Mouse (Mus musculus) heart, postnatal 0 days (tissue): ENCODE measurements around the gene Bud13. TPM values are rescaled to one million over a fixed set of nuclear protein-coding genes. Genes with fewer than 3 reads are reported as not detected.
"Not testable (repeated sequence)": the region's sequence is repeated elsewhere in the genome, so short reads cannot be mapped to it uniquely, and the experiment has no call there.

Experiments
- ATAC-seq: fragments of 200-750 bp; cut with Nextera tagmentation; 2 replicates; pipeline ENCODE4 v1.8.0; 2017; ENCODE audit warnings: low read depth, moderate number of reproducible peaks, moderate library complexity; ENCODE audit not compliant: insufficient read depth
- DNase-seq: peaks from one replicate; pipeline ENCODE4 v3.0.0-alpha.2; 2016; ENCODE audit warnings: low spot score
- H3K27ac ChIP-seq: fragments of 300-500 bp; sonication (generic); 2 replicates; pipeline ENCODE4 v1.5.1; 2014; ENCODE audit warnings: low read depth, mild to moderate bottlenecking
- H3K27me3 ChIP-seq: fragments of 300-500 bp; sonication (generic); 2 replicates; pipeline ENCODE4 v1.6.1; 2014; ENCODE audit warnings: low read length, mixed read lengths; ENCODE audit not compliant: control insufficient read depth, insufficient read depth
- H3K36me3 ChIP-seq: fragments of 300-500 bp; sonication (generic); replicated peaks from 2 replicates; pipeline ENCODE4 v1.6.1; 2014; ENCODE audit warnings: low read length, mixed read lengths; ENCODE audit not compliant: control insufficient read depth, insufficient read depth
- H3K4me1 ChIP-seq: fragments of 300-500 bp; sonication (generic); 2 replicates; pipeline ENCODE4 v1.6.1; 2014; ENCODE audit warnings: antibody characterized with exemption; ENCODE audit not compliant: control insufficient read depth, insufficient read depth
- H3K4me2 ChIP-seq: fragments of 300-500 bp; sonication (generic); 2 replicates; pipeline ENCODE4 v1.6.1; 2014; ENCODE audit warnings: low read depth, mild to moderate bottlenecking, low read length, moderate library complexity
- H3K4me3 ChIP-seq: fragments of 300-500 bp; sonication (generic); 2 replicates; pipeline ENCODE4 v1.5.1; 2014; ENCODE audit warnings: low read depth, low read length
- H3K9ac ChIP-seq: fragments of 300-500 bp; sonication (generic); replicated peaks from 2 replicates; pipeline ENCODE4 v1.6.1; 2014; ENCODE audit warnings: low read depth, low read length, mixed read lengths
- H3K9me3 ChIP-seq: fragments of 300-500 bp; sonication (generic); replicated peaks from 2 replicates; pipeline ENCODE4 v1.6.1; 2016; ENCODE audit warnings: low read length; ENCODE audit not compliant: control insufficient read depth
- CTCF ChIP-seq: IDR thresholded peaks from 2 replicates; pipeline ENCODE4 v1.5.1; 2016; ENCODE audit warnings: antibody characterized with exemption, control low read depth, low read depth
- EP300 ChIP-seq: IDR thresholded peaks from 2 replicates; pipeline ENCODE4 v1.6.1; 2016; ENCODE audit warnings: antibody characterized with exemption, low read depth
- WGBS: fragments of 180-500 bp; shearing (Covaris S2); extraction: QIAGEN DNeasy Blood & Tissue Kit; methylation state at CpG from one replicate; pipeline ENCODE4 v1.1.7; 2014; 5-methylcytosine and 5-hydroxymethylcytosine counted together
- polyA plus RNA-seq: library from polyadenylated mRNA; unstranded; fragments of >200 nt; fragmentation: Nextera tagmentation; extraction: Ambion mirVana; gene quantifications from 2 replicates; pipeline ENCODE4 v1.2.1, GENCODE M21; 2015
- total RNA-seq: library from RNA; depleted of rRNA; stranded (reverse); fragments of >200 nt; gene quantifications from 2 replicates; pipeline ENCODE4 v1.2.3, GENCODE M21; 2014; ENCODE audit warnings: low replicate concordance

The Bud13 gene
- total and polyA plus RNA-seq, 2 experiments from 2014 or later, result 7.6 to 12.0 TPM

DNA sequence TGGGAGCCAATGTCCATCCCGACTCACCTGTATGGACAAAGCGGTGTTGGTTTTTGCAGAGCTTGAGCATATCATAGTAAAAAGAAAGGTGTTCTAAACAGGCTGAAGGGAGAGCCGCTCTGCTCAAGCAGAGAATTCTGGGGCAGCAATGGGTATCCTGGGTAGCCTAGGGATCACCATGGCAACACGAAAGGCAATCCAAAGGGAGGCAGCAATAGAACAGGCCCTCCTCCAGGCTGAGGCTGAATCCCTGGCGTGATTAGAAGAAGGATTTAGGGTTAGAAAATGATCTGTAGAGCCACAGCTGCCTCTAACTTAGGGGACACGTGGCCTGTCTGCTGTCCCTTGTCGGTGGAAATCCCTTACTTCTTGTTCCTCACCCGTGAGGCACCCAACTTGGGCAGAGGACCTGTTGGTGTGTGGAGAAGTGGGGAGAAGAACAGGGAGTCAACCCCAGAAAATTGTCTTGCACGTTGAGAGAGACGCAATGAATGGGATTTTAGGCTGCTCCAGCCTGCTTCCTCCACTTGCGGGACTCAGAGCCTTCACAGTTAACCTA is 33.1 kb downstream of the Bud13 start:
- Histone ChIP-seq H3K4me2 (no peak overlapping the region), H3K36me3 (no peaks in the 10 kb centered on the region), H3K9ac (no peak overlapping the region), H3K4me3 (no peak overlapping the region), H3K9me3 (no peaks in the 10 kb centered on the region), H3K27me3 (peaks cover 8% of the 10 kb centered on the region; the same call in 1 of the 2 replicates), H3K27ac (no peak overlapping the region), H3K4me1 (no peaks in the 10 kb centered on the region)
- DNase-seq (no peak), ATAC-seq (no peak)
- WGBS, result 53% methylated on average over 11 of the region's 11 CpGs
- TF ChIP-seq CTCF, result no peak
- no peak for TF ChIP-seq EP300

DNA sequence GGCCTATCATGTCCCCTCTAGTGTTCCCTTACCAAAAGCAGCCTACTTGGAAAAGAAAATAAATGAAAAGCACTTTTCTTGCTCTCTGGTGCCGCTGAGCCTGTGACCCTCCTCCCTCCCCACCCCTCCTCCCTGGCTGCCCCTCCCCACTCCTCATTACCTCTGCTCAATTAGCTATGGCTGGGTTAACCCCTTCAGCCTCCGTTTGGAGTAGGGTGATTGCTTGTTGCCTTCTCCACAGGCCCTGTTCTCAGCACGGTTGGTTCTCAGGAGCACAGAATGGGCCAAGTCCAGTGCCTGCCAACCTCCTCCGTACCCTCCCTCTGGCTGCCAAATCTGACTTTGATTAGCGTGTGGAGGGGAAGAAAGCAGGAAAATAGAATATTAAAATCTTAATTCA is 33.6 kb downstream of the Bud13 start:
- DNase-seq, result no peak
- no peak overlapping the region for H3K27ac ChIP-seq
- H3K9me3 ChIP-seq, result no peaks in the 10 kb centered on the region
- ATAC-seq, result no peak
- H3K36me3 ChIP-seq, result no peaks in the 10 kb centered on the region
- H3K4me1 ChIP-seq, result no peaks in the 10 kb centered on the region
- no peak overlapping the region for H3K9ac ChIP-seq
- no peak overlapping the region for H3K4me2 ChIP-seq
- H3K27me3 ChIP-seq, result peaks cover 8% of the 10 kb centered on the region; the same call in 1 of the 2 replicates
- WGBS, result 30% methylated on average over 5 of the region's 5 CpGs
- no peak for TF ChIP-seq EP300
- no peak for TF ChIP-seq CTCF
- H3K4me3 ChIP-seq, result no peak overlapping the region

DNA sequence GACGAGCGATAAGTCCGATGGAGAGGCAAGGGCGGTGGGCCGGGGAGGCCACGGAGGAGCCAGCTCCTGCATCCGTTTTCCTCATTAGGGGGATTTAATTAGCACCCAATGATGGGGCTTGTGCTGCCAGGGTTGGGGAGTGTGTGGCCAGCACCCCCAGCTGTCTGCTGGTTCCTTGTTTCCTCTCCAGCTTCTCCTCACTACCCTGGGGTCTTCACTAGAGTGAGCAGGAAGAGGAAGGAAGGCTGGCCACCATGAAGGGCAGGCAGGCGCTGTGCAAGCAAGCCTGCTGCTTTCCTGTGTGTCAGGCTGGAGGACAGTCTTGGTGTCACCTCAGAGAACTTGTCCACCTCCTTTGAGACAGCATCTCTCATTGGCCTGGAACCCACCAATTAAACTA is 34.1 kb downstream of the Bud13 start:
- H3K9me3 ChIP-seq, result no peaks in the 10 kb centered on the region
- WGBS, result 57% methylated on average over 8 of the region's 8 CpGs
- DNase-seq (no peak), ATAC-seq (no peak)
- H3K36me3 ChIP-seq, result no peaks in the 10 kb centered on the region
- H3K27me3 ChIP-seq, result peaks cover 8% of the 10 kb centered on the region; the same call in 1 of the 2 replicates
- no peak overlapping the region for H3K9ac ChIP-seq
- no peak overlapping the region for H3K4me3 ChIP-seq
- TF ChIP-seq CTCF (no peak), EP300 (no peak)
- H3K4me2 ChIP-seq, result no peak overlapping the region
- H3K4me1 ChIP-seq, result no peaks in the 10 kb centered on the region
- no peak overlapping the region for H3K27ac ChIP-seq

DNA sequence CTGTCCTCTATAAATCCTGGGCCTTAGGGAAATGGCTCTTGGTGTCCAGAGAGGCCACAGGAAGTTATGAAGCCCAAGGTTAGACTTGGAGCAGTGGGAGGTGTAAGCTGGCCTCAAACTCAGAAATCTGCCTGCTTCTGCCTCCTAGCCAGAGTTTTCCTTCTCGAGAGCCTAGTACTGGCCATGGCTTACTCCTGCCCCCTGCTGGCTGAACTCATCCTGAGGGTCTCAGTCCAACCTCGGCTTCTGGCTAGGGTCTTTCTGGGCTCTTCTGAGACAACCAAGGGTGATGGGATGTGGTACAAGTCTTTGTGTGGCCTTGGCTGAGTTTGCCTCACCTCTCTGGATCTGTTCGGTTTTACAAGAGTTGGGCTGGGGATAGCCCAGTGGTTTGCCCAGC is 35.1 kb downstream of the Bud13 start:
- Histone ChIP-seq H3K4me2 (no peak overlapping the region), H3K4me1 (no peaks in the 10 kb centered on the region), H3K27me3 (peaks cover 8% of the 10 kb centered on the region; the same call in 1 of the 2 replicates), H3K36me3 (no peaks in the 10 kb centered on the region), H3K9ac (no peak overlapping the region), H3K9me3 (no peaks in the 10 kb centered on the region), H3K4me3 (no peak overlapping the region), H3K27ac (no peak overlapping the region)
- WGBS, result 78% methylated on average over 3 of the region's 3 CpGs
- ATAC-seq (no peak), DNase-seq (no peak)
- no peak for TF ChIP-seq CTCF

DNA sequence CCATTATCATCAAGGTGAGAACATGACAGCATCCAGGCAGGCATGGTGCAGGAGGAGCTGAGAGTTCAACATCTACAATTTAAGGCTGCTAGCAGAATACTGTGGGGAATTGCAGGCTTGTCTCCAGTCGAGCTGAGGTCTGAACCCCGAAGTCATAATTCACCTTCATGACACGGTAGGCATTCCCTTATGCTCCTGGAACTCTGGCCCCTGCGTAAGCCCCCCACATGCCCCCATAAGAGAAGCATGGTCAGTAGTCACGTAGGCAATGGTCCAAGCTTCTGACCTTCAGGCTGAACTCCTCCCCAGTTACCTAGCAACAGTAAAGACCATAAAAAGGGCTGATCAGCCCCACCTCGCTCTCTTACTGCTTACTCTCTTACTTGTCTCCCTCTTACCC is 37.1 kb downstream of the Bud13 start, which contains the start of gene 4931429L15Rik:
TSS of gene 4931429L15Rik (minus strand) at position 101 of the 400 bp plus-strand sequence.
- H3K4me3 ChIP-seq, DNase-seq, H3K36me3 ChIP-seq, H3K9me3 ChIP-seq, H3K4me1 ChIP-seq, ATAC-seq, H3K27ac ChIP-seq, H3K9ac ChIP-seq, H3K4me2 ChIP-seq, H3K27me3 ChIP-seq: not testable (repeated sequence)
- WGBS, result 81% methylated on average over 6 of the region's 6 CpGs

DNA sequence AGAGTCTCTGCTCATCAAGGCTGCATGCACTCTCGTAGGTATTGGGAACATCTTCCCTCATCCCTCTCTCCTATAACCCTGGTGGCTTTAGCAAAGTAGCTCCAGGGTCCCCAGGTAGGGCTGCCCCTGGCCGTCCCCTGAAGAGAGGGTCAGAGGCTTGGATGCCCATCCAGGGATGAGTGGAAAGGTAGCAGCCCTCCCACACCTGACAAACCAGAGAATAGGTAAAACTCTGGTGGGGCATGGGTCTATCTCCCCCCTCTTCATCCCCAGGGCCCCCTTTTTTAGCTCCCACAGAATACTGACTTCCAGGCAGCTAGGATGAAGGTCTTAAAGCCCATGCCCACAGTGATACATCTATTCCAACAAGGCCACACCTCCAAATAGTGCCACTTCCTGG is 37.7 kb downstream of the Bud13 start:
- DNase-seq (no peak), ATAC-seq (no peak)
- no peaks in the 10 kb centered on the region for H3K36me3 ChIP-seq
- no peak overlapping the region for H3K4me2 ChIP-seq
- no peaks in the 10 kb centered on the region for H3K27me3 ChIP-seq
- WGBS, result 79% methylated on average over 2 of the region's 2 CpGs
- H3K4me3 ChIP-seq, result no peak overlapping the region
- H3K9me3 ChIP-seq, result no peaks in the 10 kb centered on the region
- no peak overlapping the region for H3K9ac ChIP-seq
- H3K4me1 ChIP-seq, result no peaks in the 10 kb centered on the region
- TF ChIP-seq CTCF (no peak), EP300 (no peak)
- no peak overlapping the region for H3K27ac ChIP-seq
